Comparison of ENCODE assay signal across 8 mouse cellular contexts in genomic region chr7:111182319-111182718, GRCm38 (mm10).
DNase-seq lines count a peak whose midpoint lies in the region; ATAC-seq and TF ChIP-seq lines count a peak whose summit lies in the region.

No protein-coding gene starts in this region.

- no peak overlapping the region for H3K9ac ChIP-seq in lung, postnatal 0 days (replicated peaks; ENCODE audit: low read depth)

- DNase-seq in cerebellum, adult 11-12 months, result no peak
- peak; percentile 39 for DNase-seq in MEL-GATA-1-ER (ENCODE audit: extremely low read depth, low read depth)
- DNase-seq in kidney, postnatal 25 days, result peak; percentile 54 to 76
- peak; percentile 84 for DNase-seq in lung, postnatal 0 days (ENCODE audit: low spot score)
- DNase-seq in retina, postnatal 1 day, result peak; percentile 81

- no peak overlapping the region for H3K4me2 ChIP-seq in lung, postnatal 0 days (replicated peaks; ENCODE audit: low read depth, low read length)

- peaks cover 4% of the 10 kb centered on the region; the same call in 1 of the 2 replicates for H3K4me1 ChIP-seq in lung, postnatal 0 days (ENCODE audit: insufficient read depth, low read depth, low read length)

- no peaks in the 10 kb centered on the region for H3K36me3 ChIP-seq in lung, postnatal 0 days (ENCODE audit: insufficient read depth, low read length)

- 51% methylated on average over 3 of the region's 3 CpGs for WGBS in lung, postnatal 0 days

- no peaks in the 10 kb centered on the region for H3K27me3 ChIP-seq in lung, postnatal 0 days (replicated peaks; ENCODE audit: insufficient read depth, low read length)

- H3K27ac ChIP-seq in lung, postnatal 0 days (ENCODE audit: low read length), result no peak overlapping the region

- TF ChIP-seq EP300 in lung, postnatal 0 days (IDR thresholded peaks at IDR 0.05), result no peak

- TF ChIP-seq CTCF in lung, postnatal 0 days (IDR thresholded peaks at IDR 0.05), result peak; percentile 86

- H3K4me3 ChIP-seq in lung, postnatal 0 days (ENCODE audit: low read depth, low read length), result no peak overlapping the region

- H3K9me3 ChIP-seq in lung, postnatal 0 days (ENCODE audit: low read length), result no peaks in the 10 kb centered on the region

- peak; percentile 52; the same call in 1 of the 2 replicates for ATAC-seq in cerebellum, adult (ENCODE audit: insufficient number of reproducible peaks, low FRiP score, low TSS enrichment)
- ATAC-seq in common myeloid progenitor, adult 5-6 weeks (replicated peaks; ENCODE audit: low read depth, poor library complexity, severe bottlenecking), result peak; percentile 72
- ATAC-seq in granulocyte monocyte progenitor cell, adult 5-6 weeks (replicated peaks; ENCODE audit: poor library complexity, severe bottlenecking), result peak; percentile 82
- peak; percentile 51 for ATAC-seq in lung, postnatal 0 days
